Mouse (Mus musculus): Measurements from ENCODE around the gene Gli1. TPM values are rescaled to one million over a fixed set of nuclear protein-coding genes. Genes with fewer than 3 reads are reported as not detected.
A peak's percentile ranks its signal among the peaks of the same experiment; 100 is the strongest.
"Not testable (repeated sequence)": the region's sequence is repeated elsewhere in the genome, so short reads cannot be mapped to it uniquely, and the experiment has no call there.

The Gli1 gene
- polyA plus RNA-seq, 1 experiment from 2014 or later, result 1.8 TPM

DNA sequence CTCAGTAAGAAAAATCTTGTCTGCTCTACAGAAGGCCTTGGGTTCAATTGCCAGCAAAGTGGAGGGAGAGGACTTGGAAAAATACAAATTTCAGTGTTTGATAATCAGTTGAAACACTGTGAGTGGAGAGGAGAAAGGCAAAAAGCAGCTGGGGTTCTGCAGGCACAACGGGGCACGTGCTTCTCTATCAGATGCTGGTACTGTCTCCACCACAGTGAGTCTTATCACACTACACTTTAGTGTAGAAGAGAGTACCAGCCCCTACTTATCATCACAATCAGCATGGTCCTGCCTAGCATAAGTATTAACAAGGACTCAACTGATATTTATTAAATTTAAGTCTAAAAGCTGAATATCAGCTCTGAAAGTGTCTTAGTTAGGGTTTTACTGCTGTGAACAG is 24.5 kb downstream of the Gli1 start:
- 87% methylated on average over 2 of the region's 2 CpGs for WGBS
- H3K36me3 ChIP-seq, result no peaks in the 10 kb centered on the region
- H3K4me1 ChIP-seq, result peaks cover 5% of the 10 kb centered on the region; the same call in 1 of the 2 replicates

GRCm38 (mm10) chr10:127314950-127315349 is 26.8 kb downstream of the Gli1 start:
- not testable (repeated sequence) for H3K36me3 ChIP-seq; H3K9me3 ChIP-seq (replicated peaks); ATAC-seq (ENCODE audit: low FRiP score); H3K9ac ChIP-seq (replicated peaks); H3K27ac ChIP-seq (replicated peaks); H3K27me3 ChIP-seq (replicated peaks); H3K4me2 ChIP-seq; H3K4me3 ChIP-seq (replicated peaks)
- peaks cover 18% of the 10 kb centered on the region for H3K4me1 ChIP-seq
- 79% methylated on average over 1 of the region's 1 CpGs for WGBS

More for the DNA sequence above, 24.5 kb downstream of the Gli1 start:
- Histone ChIP-seq H3K27ac (replicated peaks) (no peak overlapping the region), H3K27me3 (replicated peaks) (peaks cover 1% of the 10 kb centered on the region; the same call in 1 of the 2 replicates), H3K4me3 (replicated peaks) (no peak overlapping the region), H3K9ac (replicated peaks) (no peak overlapping the region), H3K9me3 (replicated peaks) (no peaks in the 10 kb centered on the region), H3K4me2 (no peak overlapping the region)
- no peak for ATAC-seq (ENCODE audit: low FRiP score)

DNA sequence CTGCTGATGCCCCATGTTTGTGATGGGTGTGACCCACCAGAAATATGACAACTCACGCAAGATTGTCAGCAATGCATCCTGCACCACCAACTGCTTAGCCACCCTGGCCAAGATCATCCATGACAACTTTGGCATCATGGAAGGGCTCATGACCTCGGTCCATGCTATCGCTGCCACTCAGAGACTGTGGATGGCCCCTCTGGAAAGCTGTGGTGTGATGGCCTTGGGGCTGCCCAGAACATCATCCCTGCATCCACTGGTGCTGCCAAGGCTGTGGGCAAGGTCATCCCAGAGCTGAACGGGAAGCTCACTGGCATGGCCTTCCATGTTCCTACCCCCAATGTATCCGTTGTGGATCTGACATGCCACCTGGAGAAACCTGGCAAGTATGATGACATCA is 28.3 kb downstream of the Gli1 start:
- H3K27ac ChIP-seq (replicated peaks); H3K9me3 ChIP-seq (replicated peaks); ATAC-seq (ENCODE audit: low FRiP score); H3K36me3 ChIP-seq; H3K4me3 ChIP-seq (replicated peaks); H3K9ac ChIP-seq (replicated peaks); H3K4me2 ChIP-seq; H3K27me3 ChIP-seq (replicated peaks): not testable (repeated sequence)
- peaks cover 18% of the 10 kb centered on the region for H3K4me1 ChIP-seq
- WGBS, result 95% methylated on average over 5 of the region's 5 CpGs

- Histone ChIP-seq H3K9me3 (replicated peaks) (no peaks in the 10 kb centered on the region), H3K36me3 (peaks cover 14% of the 10 kb centered on the region), H3K4me3 (replicated peaks) (peak overlapping the region; percentile 82; the same call in 1 of the 2 replicates), H3K4me1 (peaks cover 18% of the 10 kb centered on the region), H3K27me3 (replicated peaks) (no peaks in the 10 kb centered on the region), H3K4me2 (peak overlapping the region; percentile 71; the same call in 1 of the 2 replicates), H3K27ac (replicated peaks) (no peak overlapping the region), H3K9ac (replicated peaks) (no peak overlapping the region)
- no peak for ATAC-seq (ENCODE audit: low FRiP score)
- WGBS, result 81% methylated on average over 4 of the region's 4 CpGs
These were observed 28.9 kb downstream of the Gli1 start for GRCm38 (mm10) chr10:127312858-127313257.

DNA sequence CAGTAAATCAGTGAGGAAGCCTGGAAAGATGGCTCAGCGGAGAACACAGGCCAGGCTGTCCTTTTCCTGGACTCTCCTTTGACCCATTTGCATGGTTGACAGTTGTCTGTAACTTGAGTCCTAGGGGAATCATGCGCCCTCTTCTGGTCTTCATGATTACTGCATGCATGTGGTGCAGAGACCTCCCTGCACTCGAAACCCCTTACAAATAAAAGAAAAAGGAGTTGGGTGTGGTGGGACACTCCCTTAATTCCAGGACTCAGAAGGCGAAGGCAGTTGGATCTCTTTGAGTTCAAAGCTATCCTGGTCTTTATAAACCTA is 29.5 kb downstream of the Gli1 start:
- WGBS, result 3% methylated on average over 4 of the region's 4 CpGs
- peak; percentile 72 for ATAC-seq (ENCODE audit: low FRiP score)

GRCm38 (mm10) chr10:127311476-127312355 is 30.1 kb downstream of the Gli1 start, which contains the start of gene Mars:
Gene Mars, minus strand, starts transcription at chr10:127311786.
- H3K9me3 ChIP-seq (replicated peaks), result no peaks in the 10 kb centered on the region
- under 1% methylated on average over 65 of the region's 65 CpGs for WGBS
- peaks cover 25% of the 10 kb centered on the region for H3K36me3 ChIP-seq
- peak; percentile 96 for ATAC-seq (ENCODE audit: low FRiP score)
- peak within 1 kb of the TSS; percentile 93 for H3K9ac ChIP-seq (replicated peaks)
- peak within 1 kb of the TSS; percentile 71 for H3K4me2 ChIP-seq
- peak within 1 kb of the TSS; percentile 82 for H3K4me3 ChIP-seq (replicated peaks)
- peak within 1 kb of the TSS; percentile 86 for H3K27ac ChIP-seq (replicated peaks)
- H3K4me1 ChIP-seq, result peaks cover 18% of the 10 kb centered on the region
- no peaks in the 10 kb centered on the region for H3K27me3 ChIP-seq (replicated peaks)

More for the DNA sequence above, 29.5 kb downstream of the Gli1 start:
- peak overlapping the region; percentile 71 for H3K4me2 ChIP-seq
- peaks cover 19% of the 10 kb centered on the region for H3K36me3 ChIP-seq
- peak overlapping the region; percentile 53 for H3K9ac ChIP-seq (replicated peaks)
- H3K27ac ChIP-seq (replicated peaks), result peak overlapping the region; percentile 86
- H3K4me3 ChIP-seq (replicated peaks), result peak overlapping the region; percentile 82
- no peaks in the 10 kb centered on the region for H3K27me3 ChIP-seq (replicated peaks)
- peaks cover 18% of the 10 kb centered on the region for H3K4me1 ChIP-seq
- no peaks in the 10 kb centered on the region for H3K9me3 ChIP-seq (replicated peaks)

DNA sequence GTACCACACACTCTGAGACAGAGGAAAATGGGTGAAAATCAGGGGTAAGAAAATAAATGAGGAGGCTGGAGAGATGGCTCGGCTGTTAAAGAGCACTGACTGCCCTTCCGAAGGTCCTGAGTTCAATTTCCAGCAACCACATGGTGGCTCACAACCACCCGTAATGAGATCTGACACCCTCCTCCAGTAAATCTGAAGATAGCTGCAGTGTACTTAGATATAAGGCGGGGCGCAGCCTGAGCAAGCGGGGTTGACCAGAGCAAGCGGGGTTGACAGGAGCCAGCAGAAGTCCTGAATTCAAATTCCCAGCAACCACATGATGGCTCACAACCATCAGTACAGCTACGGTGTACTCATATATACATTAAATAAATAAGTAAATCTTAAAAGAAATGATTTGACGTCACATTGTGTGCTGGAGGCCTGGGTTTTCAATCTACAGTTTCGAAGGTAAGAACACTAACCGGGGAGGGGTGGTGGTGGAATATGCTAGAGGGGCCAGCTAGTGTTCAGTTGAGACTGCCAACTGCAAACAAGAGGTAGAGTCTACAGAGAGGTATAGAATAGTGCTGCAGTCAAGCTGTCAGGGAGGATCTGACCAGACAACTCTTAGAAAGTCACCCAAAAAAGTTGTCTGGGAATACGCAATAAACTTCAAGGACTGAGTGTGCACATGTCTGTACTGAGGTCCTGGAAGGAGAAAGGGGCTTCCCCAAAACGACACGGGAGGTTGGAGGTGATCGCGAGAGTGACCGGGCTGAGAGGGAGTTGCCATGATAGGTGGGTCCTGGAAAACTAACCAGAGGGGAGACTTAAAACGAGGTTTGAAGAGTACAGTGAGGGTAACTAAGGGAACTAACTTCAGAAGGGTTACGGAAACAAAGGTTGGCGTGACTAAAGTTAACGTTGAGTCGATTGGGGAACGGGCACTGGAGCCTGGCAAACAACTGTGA is 31.0 kb downstream of the Gli1 start:
- Histone ChIP-seq H3K27ac (replicated peaks) (peak overlapping the region; percentile 86), H3K27me3 (replicated peaks) (no peaks in the 10 kb centered on the region), H3K9me3 (replicated peaks) (no peaks in the 10 kb centered on the region), H3K36me3 (peaks cover 34% of the 10 kb centered on the region), H3K4me1 (peaks cover 18% of the 10 kb centered on the region), H3K4me2 (peak overlapping the region; percentile 71), H3K4me3 (replicated peaks) (peak overlapping the region; percentile 82), H3K9ac (replicated peaks) (peak overlapping the region; percentile 93)
- ATAC-seq (ENCODE audit: low FRiP score), result peak; percentile 19
- WGBS, result 38% methylated on average over 23 of the region's 23 CpGs

DNA sequence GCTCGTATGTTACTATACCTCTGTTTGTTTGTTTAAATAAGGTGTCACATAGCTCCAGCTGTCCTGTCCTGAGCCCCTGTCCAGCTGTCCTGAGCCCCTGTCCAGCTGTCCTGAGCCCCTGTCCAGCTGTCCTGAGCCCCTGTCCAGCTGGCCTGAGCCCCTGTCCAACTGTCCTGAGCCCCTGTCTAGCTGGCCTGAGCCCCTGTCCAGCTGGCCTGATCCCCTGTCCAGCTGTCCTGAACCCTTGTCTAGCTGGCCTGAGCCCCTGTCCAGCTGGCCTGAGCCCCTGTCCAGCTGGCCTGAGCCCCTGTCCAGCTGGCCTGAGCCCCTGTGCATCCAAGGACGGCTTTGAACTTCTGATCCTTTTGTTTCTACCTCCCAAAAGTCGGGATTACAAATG is 32.6 kb downstream of the Gli1 start:
- H3K4me1 ChIP-seq, result peaks cover 18% of the 10 kb centered on the region
- not testable (repeated sequence) for H3K27ac ChIP-seq (replicated peaks); H3K9ac ChIP-seq (replicated peaks); H3K4me3 ChIP-seq (replicated peaks); H3K4me2 ChIP-seq; H3K9me3 ChIP-seq (replicated peaks); H3K27me3 ChIP-seq (replicated peaks); ATAC-seq (ENCODE audit: low FRiP score)
- peaks cover 49% of the 10 kb centered on the region for H3K36me3 ChIP-seq
- WGBS, result 89% methylated on average over 3 of the region's 3 CpGs

DNA sequence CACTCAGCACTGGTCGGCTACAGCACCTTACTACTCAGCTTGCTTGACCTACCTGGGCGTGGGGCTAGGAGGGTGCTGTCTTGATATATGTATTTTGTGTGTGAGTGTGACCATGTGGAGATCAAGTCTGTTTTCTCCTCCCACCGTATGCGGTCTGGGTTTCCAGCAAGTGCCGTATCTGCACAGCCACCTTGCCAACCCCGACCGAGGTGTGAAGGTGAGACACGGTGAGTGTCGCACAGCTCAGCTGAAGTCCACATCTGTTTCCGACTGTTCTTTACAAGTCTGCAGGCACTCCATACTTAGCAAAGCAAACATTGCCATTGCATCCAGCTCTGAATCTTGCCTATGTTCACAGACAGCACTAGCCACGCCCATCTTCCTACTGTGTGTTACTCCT is 38.6 kb downstream of the Gli1 start:
- H3K4me2 ChIP-seq, result no peak overlapping the region
- H3K9me3 ChIP-seq (replicated peaks), result no peaks in the 10 kb centered on the region
- no peak for ATAC-seq (ENCODE audit: low FRiP score)
- no peak overlapping the region for H3K9ac ChIP-seq (replicated peaks)
- no peaks in the 10 kb centered on the region for H3K27me3 ChIP-seq (replicated peaks)
- H3K4me1 ChIP-seq, result no peaks in the 10 kb centered on the region
- WGBS, result 95% methylated on average over 11 of the region's 11 CpGs
- no peak overlapping the region for H3K4me3 ChIP-seq (replicated peaks)
- no peak overlapping the region for H3K27ac ChIP-seq (replicated peaks)
- peaks cover 93% of the 10 kb centered on the region for H3K36me3 ChIP-seq

DNA sequence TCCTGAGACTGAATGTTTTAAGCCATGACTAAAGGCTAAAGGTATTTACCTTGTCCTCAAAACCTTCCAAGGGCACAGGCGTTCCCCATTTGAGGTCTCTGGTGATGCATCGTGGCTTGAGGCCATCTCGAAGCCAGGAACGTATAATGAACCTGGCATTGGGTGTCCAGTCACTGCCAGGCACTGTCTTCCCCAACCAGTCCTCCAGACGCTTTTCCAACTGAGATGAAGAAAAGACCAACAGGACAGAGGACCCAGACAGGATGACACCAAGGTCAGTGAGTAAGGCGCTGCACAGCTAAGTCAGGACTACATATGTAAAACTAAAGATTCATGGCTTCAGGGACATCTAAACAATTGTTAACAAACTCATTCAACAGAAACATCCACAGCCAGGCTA is 41.4 kb downstream of the Gli1 start:
- Histone ChIP-seq H3K27me3 (replicated peaks) (no peaks in the 10 kb centered on the region), H3K4me3 (replicated peaks) (no peak overlapping the region), H3K4me1 (no peaks in the 10 kb centered on the region), H3K27ac (replicated peaks) (no peak overlapping the region), H3K9ac (replicated peaks) (no peak overlapping the region), H3K9me3 (replicated peaks) (no peaks in the 10 kb centered on the region), H3K36me3 (peaks cover 91% of the 10 kb centered on the region), H3K4me2 (no peak overlapping the region)
- no peak for ATAC-seq (ENCODE audit: low FRiP score)
- 98% methylated on average over 6 of the region's 6 CpGs for WGBS

- H3K27ac ChIP-seq (replicated peaks), result no peak overlapping the region
- peaks cover 7% of the 10 kb centered on the region for H3K4me1 ChIP-seq
- 92% methylated on average over 16 of the region's 16 CpGs for whole genome bisulfite sequencing
- H3K4me3 ChIP-seq (replicated peaks), result no peak overlapping the region
- H3K4me2 ChIP-seq, result no peak overlapping the region
- no peaks in the 10 kb centered on the region for H3K9me3 ChIP-seq (replicated peaks)
- no peak overlapping the region for H3K9ac ChIP-seq (replicated peaks)
- no peak for ATAC-seq (ENCODE audit: low FRiP score)
- peaks cover 80% of the 10 kb centered on the region for H3K36me3 ChIP-seq
- no peaks in the 10 kb centered on the region for H3K27me3 ChIP-seq (replicated peaks)
These were observed 44.5 kb downstream of the Gli1 start for GRCm38 (mm10) chr10:127297015-127297871.
